Mouse (Mus musculus) olfactory bulb, adult 2 months (tissue): Measurements from ENCODE around the gene Sh3pxd2a. TPM values are rescaled to one million over a fixed set of nuclear protein-coding genes. Genes with fewer than 3 reads are reported as not detected.

Source experiments
- H3K27ac ChIP-seq: fragments of 200-500 bp; 2 replicates; pipeline ENCODE4 v1.5.1; 2012; ENCODE audit warnings: low read depth, low read length; ENCODE audit not compliant: insufficient read depth
- H3K4me1 ChIP-seq: fragments of 200-500 bp; 2 replicates; pipeline ENCODE4 v1.6.1; 2012; ENCODE audit warnings: low read length; ENCODE audit not compliant: control insufficient read depth, insufficient read depth
- H3K4me3 ChIP-seq: fragments of 200-500 bp; 2 replicates; pipeline ENCODE4 v1.5.1; 2012; ENCODE audit warnings: mild to moderate bottlenecking, low read depth, low read length, moderate library complexity; ENCODE audit not compliant: insufficient read depth
- CTCF ChIP-seq: fragments of 200-500 bp; IDR thresholded peaks from 2 replicates; pipeline ENCODE4 v1.5.1; 2012; ENCODE audit warnings: low read depth, mild to moderate bottlenecking, low read length, moderate library complexity; ENCODE audit not compliant: insufficient read depth
- POLR2A ChIP-seq: fragments of 200-500 bp; IDR thresholded peaks from 2 replicates; pipeline ENCODE4 v1.6.1; 2012; ENCODE audit warnings: mild to moderate bottlenecking, low read depth, low read length, moderate library complexity; ENCODE audit not compliant: insufficient read depth
- WGBS: fragments of 180-500 bp; shearing (Covaris S2); methylation state at CpG from one replicate; pipeline ENCODE4 v1.1.7; 2018; 5-methylcytosine and 5-hydroxymethylcytosine counted together
- polyA plus RNA-seq: library from polyadenylated mRNA; stranded (reverse); fragments of >200 nt; gene quantifications from 2 replicates; pipeline ENCODE4 v1.2.4, GENCODE M21; 2012; ENCODE audit warnings: low replicate concordance; ENCODE audit not compliant: missing spikeins, insufficient read depth, insufficient read length

The Sh3pxd2a gene
- polyA plus RNA-seq, 1 experiment: not detected

DNA sequence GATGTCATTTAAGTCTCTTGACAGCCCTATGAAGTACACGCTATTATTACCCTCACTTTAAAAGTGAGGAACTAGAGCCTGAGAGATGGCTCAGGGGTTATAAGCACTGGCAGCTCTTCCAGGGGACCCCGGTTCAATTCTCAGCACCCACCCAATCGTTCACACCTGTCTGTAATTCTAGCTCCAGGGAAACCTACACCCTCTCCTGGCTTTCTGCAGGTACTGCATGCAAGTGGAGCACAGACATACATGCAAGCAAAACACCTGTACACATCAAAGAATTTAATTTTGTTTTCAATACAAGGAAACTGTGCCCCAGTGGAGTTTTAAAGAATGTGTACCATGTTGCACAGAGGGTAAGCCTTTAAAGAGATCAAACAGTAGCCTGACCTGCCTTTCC is 2.4 kb downstream of the Sh3pxd2a start:
- no peak for TF ChIP-seq POLR2A
- no peak for TF ChIP-seq CTCF
- 95% methylated on average over 3 of the region's 3 CpGs for WGBS
- Histone ChIP-seq H3K27ac (no peak overlapping the region), H3K4me3 (no peak overlapping the region), H3K4me1 (peaks cover 24% of the 10 kb centered on the region)

DNA sequence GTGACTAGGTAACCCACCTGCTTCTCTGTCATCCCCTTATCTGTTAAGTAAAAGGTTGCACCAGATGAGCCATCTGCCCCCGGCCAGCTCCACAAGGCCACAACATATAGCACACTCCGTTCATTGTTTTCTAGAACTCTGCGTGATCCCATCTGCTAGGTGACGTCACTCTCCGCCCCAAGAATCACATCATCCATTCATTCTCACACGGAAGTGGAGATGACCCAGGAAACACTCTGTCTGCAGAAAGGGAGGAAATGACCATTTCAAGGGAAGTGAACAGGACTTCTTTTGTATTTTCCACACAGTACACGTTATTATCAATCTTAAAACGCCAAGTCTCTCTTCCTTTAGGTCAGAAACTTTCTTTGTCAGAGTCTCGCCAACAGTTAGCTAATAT is 2.8 kb downstream of the Sh3pxd2a start:
- H3K4me1 ChIP-seq: peaks cover 24% of the 10 kb centered on the region
- H3K4me3 ChIP-seq: no peak overlapping the region
- H3K27ac ChIP-seq: no peak overlapping the region
- 92% methylated on average over 9 of the region's 9 CpGs for WGBS
- TF ChIP-seq CTCF (no peak), POLR2A (no peak)

DNA sequence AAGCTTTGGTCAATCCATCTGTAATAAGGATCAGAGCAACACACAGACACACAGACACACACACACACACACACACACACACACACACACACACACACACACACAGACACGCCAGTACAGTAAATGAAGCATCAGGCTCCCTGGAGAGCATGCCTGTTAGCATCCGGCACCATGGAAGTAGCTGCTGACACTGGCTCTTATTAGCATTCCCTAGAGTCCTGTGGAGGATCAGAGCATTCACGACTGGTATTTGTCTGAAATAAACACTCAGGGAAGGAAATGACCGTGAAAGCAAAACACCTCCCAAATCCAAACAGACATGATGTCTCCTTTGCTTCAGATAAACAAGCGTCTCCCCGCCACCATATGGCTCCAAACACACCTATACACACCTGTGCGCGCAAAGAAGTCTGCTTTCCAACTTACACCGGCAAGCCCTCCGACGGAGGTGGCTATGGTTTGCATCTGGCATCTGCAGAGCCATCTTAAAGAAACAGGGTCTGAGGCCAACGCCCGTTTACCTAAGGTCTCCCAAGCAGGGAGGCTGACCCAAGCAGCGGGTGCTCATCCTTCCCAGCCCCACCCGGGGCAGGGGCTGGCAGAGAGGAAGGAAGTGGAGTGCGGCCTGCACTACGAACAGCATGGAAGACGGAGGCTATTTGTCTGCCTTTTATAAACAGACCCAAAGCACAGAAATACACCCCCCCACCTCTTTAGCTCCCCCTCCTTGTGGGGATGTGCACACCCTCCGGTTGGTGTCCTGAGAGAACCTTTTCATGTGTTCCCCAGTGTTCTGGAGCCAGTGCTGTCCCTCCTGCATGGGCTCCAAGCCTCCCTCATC is 3.9 kb downstream of the Sh3pxd2a start:
- no peak for TF ChIP-seq CTCF
- no peak for TF ChIP-seq POLR2A
- no peak overlapping the region for H3K27ac ChIP-seq
- H3K4me3 ChIP-seq: no peak overlapping the region
- H3K4me1 ChIP-seq: peaks cover 24% of the 10 kb centered on the region
- 80% methylated on average over 19 of the region's 19 CpGs for WGBS

DNA sequence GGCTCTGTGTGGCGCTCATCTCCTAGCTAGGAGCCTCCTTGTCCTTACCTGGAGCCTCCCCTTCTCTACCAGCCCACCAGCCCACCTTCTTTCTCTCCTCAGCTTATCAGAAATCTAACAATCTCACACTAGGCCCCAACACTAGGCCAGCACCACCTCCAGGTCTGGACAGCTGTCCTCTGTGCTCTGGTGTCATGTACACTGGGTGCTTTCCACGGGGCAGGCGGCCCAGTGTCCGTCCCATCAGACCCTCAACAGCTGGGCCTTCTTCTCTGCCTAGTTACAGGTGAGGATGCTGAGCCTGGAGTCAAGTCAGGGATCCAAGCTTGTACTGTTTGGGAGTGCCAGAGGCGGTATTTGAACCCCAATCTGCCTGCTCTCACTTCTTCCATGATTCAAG is 5.0 kb downstream of the Sh3pxd2a start:
- Histone ChIP-seq H3K4me1 (peaks cover 24% of the 10 kb centered on the region), H3K4me3 (no peak overlapping the region), H3K27ac (no peak overlapping the region)
- TF ChIP-seq CTCF (no peak), POLR2A (no peak)
- over 99% methylated on average over 5 of the region's 5 CpGs for WGBS

DNA sequence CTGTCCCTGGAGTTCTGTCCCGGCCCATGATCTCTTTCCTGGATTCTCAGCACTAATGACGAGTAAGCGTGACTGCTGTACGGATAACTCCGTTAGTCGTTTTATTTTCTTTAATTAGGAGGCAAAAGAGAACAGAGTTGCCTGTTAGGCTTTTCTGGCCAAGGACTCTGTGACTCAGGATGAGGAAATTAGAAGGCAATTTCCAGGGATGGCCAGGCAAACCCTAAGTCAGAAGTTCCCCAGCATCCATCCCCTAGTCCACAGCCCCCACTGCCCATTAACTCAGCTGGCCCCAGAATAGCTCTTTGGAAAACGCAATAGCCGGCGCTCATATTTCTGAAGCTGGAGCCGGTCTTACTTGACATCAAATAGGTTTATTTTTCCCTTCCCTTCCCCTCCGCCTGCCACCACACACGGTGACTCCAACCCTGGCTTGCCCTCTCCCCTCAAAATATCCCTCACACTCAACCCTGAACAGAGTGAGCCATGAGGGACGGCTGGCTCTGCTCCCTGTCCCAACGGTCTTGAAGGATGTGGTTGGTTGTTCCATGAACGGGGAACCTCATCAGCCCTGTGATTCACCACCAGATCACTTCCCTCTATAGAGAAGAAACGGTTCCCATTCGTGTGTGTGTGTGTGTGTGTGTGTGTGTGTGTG is 5.6 kb downstream of the Sh3pxd2a start:
- WGBS: 64% methylated on average over 17 of the region's 17 CpGs
- H3K27ac ChIP-seq: no peak overlapping the region
- no peak for TF ChIP-seq POLR2A
- TF ChIP-seq CTCF: no peak
- no peak overlapping the region for H3K4me3 ChIP-seq
- H3K4me1 ChIP-seq: peaks cover 23% of the 10 kb centered on the region

DNA sequence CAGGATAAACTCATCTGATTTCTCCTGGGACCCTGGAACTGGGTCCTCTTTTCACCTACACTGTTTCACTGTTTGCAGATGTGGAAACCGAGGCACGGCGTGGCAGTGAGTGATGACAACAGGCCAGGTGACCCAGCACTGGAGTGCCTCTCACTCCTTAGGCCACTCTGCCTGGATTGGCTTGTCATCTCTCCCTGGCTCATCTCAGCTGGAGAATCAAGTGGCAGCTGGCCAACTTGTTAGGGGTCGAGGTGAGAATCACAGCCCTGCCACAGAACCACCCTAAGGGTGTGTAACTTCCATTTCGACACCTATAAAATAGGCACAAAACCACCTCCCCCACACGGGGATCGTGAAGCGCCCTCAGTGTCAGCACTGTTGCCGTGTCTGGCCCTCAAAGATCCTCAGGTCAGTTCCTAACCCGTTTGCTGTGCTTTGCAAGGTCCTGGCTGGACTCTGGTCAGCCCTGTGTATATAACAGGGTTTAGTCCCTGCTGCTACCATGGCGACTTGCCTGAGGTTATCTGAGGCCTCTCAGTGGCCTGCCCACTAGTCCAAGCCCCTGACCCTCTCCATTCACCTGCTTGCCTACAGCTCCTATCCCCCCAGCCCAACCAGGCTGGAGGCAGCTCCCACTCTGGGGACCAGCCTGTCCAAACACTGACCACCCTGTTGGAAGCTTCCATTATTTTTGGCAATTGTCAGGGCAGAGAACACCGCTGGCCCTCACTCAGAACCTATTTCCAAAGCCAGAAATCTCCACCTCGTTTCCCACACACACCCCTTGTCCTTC is 6.3 kb downstream of the Sh3pxd2a start:
- no peak for TF ChIP-seq CTCF
- TF ChIP-seq POLR2A: no peak
- H3K27ac ChIP-seq: no peak overlapping the region
- H3K4me1 ChIP-seq: peaks cover 17% of the 10 kb centered on the region
- WGBS: 74% methylated on average over 13 of the region's 13 CpGs
- H3K4me3 ChIP-seq: no peak overlapping the region

DNA sequence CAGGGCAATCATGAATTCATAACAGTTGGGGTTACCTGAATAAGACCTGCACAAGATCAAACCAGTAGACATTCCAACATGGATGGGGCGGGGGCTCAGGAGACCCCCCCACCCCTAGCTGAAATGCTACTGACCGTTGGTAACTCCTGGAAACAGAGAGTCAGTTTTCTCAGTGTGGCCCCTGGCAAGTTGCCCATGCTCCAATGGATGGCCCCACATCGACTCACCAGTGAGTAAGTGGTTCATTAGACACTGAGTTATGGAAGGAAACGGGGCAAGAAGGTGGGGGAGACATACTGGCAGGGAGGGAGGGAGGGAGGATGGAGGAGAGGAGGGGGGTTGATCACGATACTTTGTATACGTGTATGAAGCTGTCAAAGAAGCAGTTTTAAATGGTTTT is 8.2 kb downstream of the Sh3pxd2a start:
- 75% methylated on average over 6 of the region's 6 CpGs for WGBS
- Histone ChIP-seq H3K4me3 (no peak overlapping the region), H3K4me1 (peaks cover 15% of the 10 kb centered on the region), H3K27ac (no peak overlapping the region)
- TF ChIP-seq CTCF (no peak), POLR2A (no peak)

DNA sequence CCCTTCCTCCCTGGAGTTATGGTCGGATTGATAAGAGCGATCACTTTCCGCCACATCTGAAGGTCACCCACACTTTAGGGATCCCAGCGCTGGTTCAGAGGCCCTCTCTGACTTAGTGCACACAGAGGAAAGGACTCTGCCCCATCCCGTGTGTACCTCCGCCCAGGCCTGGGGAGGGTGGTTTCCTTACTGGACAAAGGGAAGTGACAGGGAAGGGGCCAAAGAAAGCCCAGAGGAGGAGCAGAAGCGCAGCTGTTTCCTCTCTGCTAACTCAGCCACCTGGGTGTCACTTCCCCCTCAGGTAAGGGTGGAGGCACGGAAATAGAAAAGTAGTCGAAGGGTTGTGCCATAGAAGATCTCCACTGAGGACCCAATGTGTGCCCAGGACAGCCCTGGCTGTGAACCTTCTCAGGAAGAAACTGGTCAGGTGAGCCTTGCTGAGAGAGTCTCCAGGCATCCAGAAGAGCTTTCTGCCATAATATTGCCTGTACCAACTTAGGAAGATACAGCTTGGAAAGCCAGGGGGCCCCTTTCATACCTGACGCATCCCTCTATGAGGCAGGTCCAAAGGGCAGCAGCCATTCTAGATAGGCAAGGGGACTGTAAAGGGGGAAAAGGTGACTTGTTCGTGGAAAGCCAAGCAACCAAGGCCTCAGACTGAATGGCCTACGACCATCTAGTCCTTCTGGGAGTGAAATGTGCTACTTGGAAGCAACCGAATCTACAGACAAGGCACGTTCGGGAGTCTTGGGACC is 9.0 kb downstream of the Sh3pxd2a start:
- WGBS: 90% methylated on average over 15 of the region's 15 CpGs

More for the DNA sequence above, 9.0 kb downstream of the Sh3pxd2a start:
- H3K4me3 ChIP-seq: no peak overlapping the region
- H3K4me1 ChIP-seq: peaks cover 14% of the 10 kb centered on the region
- TF ChIP-seq POLR2A (no peak), CTCF (no peak)
- H3K27ac ChIP-seq: no peak overlapping the region
